Mouse (Mus musculus): ENCODE data around the gene Mapt. TPM values are rescaled to one million over a fixed set of nuclear protein-coding genes. Genes with fewer than 3 reads are reported as not detected.

Gene Mapt
- polyA plus RNA-seq, 1 experiment from 2014 or later, result 1,059 TPM

DNA sequence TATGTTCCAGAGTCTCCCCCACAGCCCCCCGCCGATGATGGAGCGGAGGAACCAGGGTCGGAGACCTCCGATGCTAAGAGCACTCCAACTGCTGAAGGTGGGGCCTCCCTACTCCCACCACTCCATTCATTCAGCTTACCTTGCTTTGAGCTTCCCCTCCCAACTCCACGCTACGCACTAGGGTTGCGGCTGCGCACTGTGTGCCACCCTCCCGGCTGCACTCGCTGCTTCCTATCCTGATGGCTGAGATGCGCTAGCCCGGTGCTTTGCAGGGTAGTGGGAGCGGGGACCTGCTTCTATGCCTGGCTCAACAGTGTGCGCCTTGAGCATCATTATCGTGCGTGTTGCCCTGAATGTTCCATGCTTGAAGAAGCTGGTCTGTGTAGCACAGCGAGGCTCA, 55.9 kb downstream of the Mapt start:
- Histone ChIP-seq H3K4me3 (no peak overlapping the region), H3K4me1 (replicated peaks) (peaks cover 11% of the 10 kb centered on the region; the same call in 1 of the 2 replicates), H3K9me3 (no peaks in the 10 kb centered on the region), H3K4me2 (no peak overlapping the region), H3K27me3 (no peaks in the 10 kb centered on the region), H3K27ac (replicated peaks) (no peak overlapping the region), H3K36me3 (peaks cover 52% of the 10 kb centered on the region), H3K9ac (no peak overlapping the region)
- no peak for ATAC-seq (ENCODE audit: low FRiP score, low read depth)
- WGBS, result 92% methylated on average over 18 of the region's 18 CpGs

DNA sequence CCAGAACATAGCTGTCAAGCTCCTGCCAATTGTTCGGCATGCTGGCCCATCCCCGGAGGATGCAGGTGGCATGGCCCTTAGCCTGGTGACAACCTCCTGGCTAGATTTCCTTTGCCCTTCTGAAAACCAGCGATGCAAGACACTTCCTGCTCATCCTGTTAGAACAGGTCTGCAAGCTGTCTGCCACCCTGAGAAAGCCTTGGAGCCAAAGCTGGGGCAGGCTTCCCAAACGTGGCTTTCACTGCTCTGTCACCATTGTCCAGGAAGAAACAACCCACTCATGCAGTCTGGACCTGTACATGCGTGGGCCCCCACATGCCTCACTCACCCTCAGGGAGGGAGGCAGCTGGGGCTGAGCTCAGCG, 57.6 kb downstream of the Mapt start:
- 0 out of 2 replicates have a peak overlapping the region, but pooled peaks have one; percentile 62 for H3K27ac ChIP-seq (replicated peaks)
- 54% methylated on average over 6 of the region's 6 CpGs for WGBS
- no peak overlapping the region for H3K9ac ChIP-seq
- H3K36me3 ChIP-seq, result peaks cover 50% of the 10 kb centered on the region
- no peak for ATAC-seq (ENCODE audit: low FRiP score, low read depth)
- H3K4me2 ChIP-seq, result no peak overlapping the region
- H3K27me3 ChIP-seq, result no peaks in the 10 kb centered on the region
- no peak overlapping the region for H3K4me3 ChIP-seq
- no peaks in the 10 kb centered on the region for H3K9me3 ChIP-seq
- peaks cover 11% of the 10 kb centered on the region; the same call in 1 of the 2 replicates for H3K4me1 ChIP-seq (replicated peaks)

GRCm38 (mm10) chr11:104289199-104290031, 58.2 kb downstream of the Mapt start:
- H3K9ac ChIP-seq, result no peak overlapping the region

DNA sequence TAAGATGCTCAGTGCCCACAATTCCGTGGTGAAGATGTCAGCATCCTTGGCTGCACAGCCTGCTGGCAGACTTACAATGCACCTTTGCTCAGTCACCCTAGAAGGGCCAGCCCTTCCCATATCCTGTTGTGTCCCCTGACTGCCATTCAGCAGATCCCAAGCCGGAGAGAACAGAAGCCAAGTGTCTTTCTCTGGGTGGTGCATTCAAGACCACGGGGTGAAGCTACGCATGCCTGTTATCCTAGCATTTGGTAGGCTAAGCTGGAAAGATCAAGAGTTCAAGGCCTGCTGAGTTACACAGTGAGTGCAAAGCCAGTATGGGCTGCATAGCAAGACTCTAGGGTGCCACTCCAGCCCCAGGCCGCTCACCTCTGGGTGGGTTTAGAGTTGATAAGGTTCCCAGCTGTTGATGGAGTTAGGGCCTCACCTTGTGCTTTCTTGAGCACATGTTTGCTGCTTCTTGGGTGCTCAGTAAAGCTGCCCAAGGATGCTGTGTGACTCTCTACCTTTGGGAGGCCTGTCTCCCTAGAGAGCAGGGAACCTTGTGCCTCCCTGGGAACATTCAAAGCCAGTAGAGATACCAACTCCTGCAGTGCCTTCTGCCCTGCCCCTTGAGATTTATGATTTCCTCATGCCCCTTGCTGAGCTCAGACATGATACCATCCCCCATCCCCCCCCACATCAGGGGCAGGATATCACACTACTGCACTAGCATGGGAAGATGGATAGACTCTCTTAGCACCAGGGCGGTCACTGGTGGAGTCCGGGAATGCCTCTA, 61.4 kb downstream of the Mapt start:
- Histone ChIP-seq H3K36me3 (peaks cover 41% of the 10 kb centered on the region), H3K9me3 (no peaks in the 10 kb centered on the region), H3K27me3 (no peaks in the 10 kb centered on the region), H3K27ac (replicated peaks) (no peak overlapping the region), H3K4me2 (no peak overlapping the region), H3K9ac (no peak overlapping the region), H3K4me1 (replicated peaks) (peaks cover 11% of the 10 kb centered on the region; the same call in 1 of the 2 replicates), H3K4me3 (no peak overlapping the region)
- 89% methylated on average over 7 of the region's 7 CpGs for WGBS
- ATAC-seq (ENCODE audit: low FRiP score, low read depth), result no peak

More at GRCm38 (mm10) chr11:104289199-104290031, 58.2 kb downstream of the Mapt start:
- 22% methylated on average over 13 of the region's 13 CpGs for WGBS
- H3K4me2 ChIP-seq, result no peak overlapping the region
- no peak overlapping the region for H3K4me3 ChIP-seq
- H3K9me3 ChIP-seq, result no peaks in the 10 kb centered on the region
- peaks cover 49% of the 10 kb centered on the region for H3K36me3 ChIP-seq
- H3K27me3 ChIP-seq, result no peaks in the 10 kb centered on the region
- peaks cover 11% of the 10 kb centered on the region; the same call in 1 of the 2 replicates for H3K4me1 ChIP-seq (replicated peaks)
- peak; percentile 32; the same call in 1 of the 2 replicates for ATAC-seq (ENCODE audit: low FRiP score, low read depth)
- H3K27ac ChIP-seq (replicated peaks), result peak overlapping the region; percentile 62

- Histone ChIP-seq H3K27ac (replicated peaks) (no peak overlapping the region), H3K9me3 (no peaks in the 10 kb centered on the region), H3K4me2 (no peak overlapping the region), H3K36me3 (peaks cover 43% of the 10 kb centered on the region; the same call in 1 of the 2 replicates), H3K27me3 (no peaks in the 10 kb centered on the region), H3K4me1 (replicated peaks) (peaks cover 11% of the 10 kb centered on the region; the same call in 1 of the 2 replicates), H3K4me3 (no peak overlapping the region), H3K9ac (no peak overlapping the region)
- WGBS, result 85% methylated on average over 9 of the region's 9 CpGs
- ATAC-seq (ENCODE audit: low FRiP score, low read depth), result no peak
Observed at GRCm38 (mm10) chr11:104293241-104293640, 62.1 kb downstream of the Mapt start.

DNA sequence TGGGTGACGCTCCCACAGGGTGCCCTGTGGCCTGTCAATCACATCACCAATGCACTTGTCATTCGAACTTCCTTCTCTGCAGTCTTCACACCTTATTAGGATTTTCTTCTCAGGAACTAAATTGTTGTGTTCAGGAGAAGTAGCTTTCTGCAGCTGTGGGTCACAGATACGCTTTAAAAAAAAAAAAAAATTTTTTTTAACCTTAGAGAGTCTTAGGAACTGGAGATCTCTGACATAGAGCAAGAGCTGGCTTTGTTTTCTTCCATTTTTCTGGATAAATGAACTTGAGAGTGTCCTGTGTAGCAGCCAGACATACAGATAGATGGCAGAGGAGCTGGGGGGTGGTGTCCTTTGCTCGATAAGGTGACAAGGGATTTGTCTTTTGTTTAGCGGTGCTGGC, 64.0 kb downstream of the Mapt start:
- Histone ChIP-seq H3K36me3 (peaks cover 52% of the 10 kb centered on the region), H3K4me1 (replicated peaks) (no peaks in the 10 kb centered on the region), H3K4me3 (no peak overlapping the region), H3K4me2 (no peak overlapping the region), H3K27ac (replicated peaks) (no peak overlapping the region), H3K27me3 (no peaks in the 10 kb centered on the region), H3K9me3 (no peaks in the 10 kb centered on the region), H3K9ac (no peak overlapping the region)
- no peak for ATAC-seq (ENCODE audit: low FRiP score, low read depth)
- WGBS, result 58% methylated on average over 5 of the region's 5 CpGs

- 46% methylated on average over 6 of the region's 6 CpGs for WGBS
- ATAC-seq (ENCODE audit: low FRiP score, low read depth), result no peak
- Histone ChIP-seq H3K27me3 (no peaks in the 10 kb centered on the region), H3K4me1 (replicated peaks) (no peaks in the 10 kb centered on the region), H3K4me3 (no peak overlapping the region), H3K4me2 (no peak overlapping the region), H3K9me3 (no peaks in the 10 kb centered on the region), H3K9ac (no peak overlapping the region), H3K36me3 (peaks cover 52% of the 10 kb centered on the region), H3K27ac (replicated peaks) (no peak overlapping the region)
Observed at GRCm38 (mm10) chr11:104295656-104296055, 64.5 kb downstream of the Mapt start.

DNA sequence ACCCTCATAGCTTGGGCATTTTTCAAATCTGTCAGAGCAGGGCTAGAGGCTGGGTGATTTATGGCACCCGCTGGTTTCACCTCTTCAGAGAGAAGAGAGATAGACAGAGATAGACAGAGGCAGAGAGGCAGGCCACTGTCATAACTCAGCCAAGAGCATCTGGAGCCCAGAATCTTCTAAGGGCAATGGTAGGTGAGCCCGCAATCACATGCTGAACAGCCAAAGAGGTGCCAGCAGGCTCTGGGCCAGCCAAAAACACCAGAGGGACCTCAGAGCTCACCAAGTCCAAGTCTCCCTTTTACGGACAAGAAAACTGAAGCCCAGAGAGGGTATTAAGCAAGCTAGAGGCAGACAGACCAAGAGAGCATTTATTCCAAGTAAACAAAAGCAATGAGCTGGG, 66.5 kb downstream of the Mapt start:
- Histone ChIP-seq H3K4me1 (replicated peaks) (peaks cover 6% of the 10 kb centered on the region; the same call in 1 of the 2 replicates), H3K9ac (no peak overlapping the region), H3K36me3 (peaks cover 47% of the 10 kb centered on the region), H3K4me3 (no peak overlapping the region), H3K4me2 (no peak overlapping the region), H3K27ac (replicated peaks) (no peak overlapping the region), H3K27me3 (no peaks in the 10 kb centered on the region), H3K9me3 (no peaks in the 10 kb centered on the region)
- WGBS, result 76% methylated on average over 3 of the region's 3 CpGs
- ATAC-seq (ENCODE audit: low FRiP score, low read depth), result no peak

GRCm38 (mm10) chr11:104302628-104303027, 71.4 kb downstream of the Mapt start:
- ATAC-seq (ENCODE audit: low FRiP score, low read depth), result no peak
- 46% methylated on average over 12 of the region's 12 CpGs for whole genome bisulfite sequencing
- Histone ChIP-seq H3K4me3 (no peak overlapping the region), H3K27ac (replicated peaks) (0 out of 2 replicates have a peak overlapping the region, but pooled peaks have one; percentile 32), H3K4me2 (no peak overlapping the region), H3K36me3 (peaks cover 45% of the 10 kb centered on the region), H3K9me3 (no peaks in the 10 kb centered on the region), H3K27me3 (no peaks in the 10 kb centered on the region), H3K9ac (no peak overlapping the region), H3K4me1 (replicated peaks) (peaks cover 7% of the 10 kb centered on the region)

DNA sequence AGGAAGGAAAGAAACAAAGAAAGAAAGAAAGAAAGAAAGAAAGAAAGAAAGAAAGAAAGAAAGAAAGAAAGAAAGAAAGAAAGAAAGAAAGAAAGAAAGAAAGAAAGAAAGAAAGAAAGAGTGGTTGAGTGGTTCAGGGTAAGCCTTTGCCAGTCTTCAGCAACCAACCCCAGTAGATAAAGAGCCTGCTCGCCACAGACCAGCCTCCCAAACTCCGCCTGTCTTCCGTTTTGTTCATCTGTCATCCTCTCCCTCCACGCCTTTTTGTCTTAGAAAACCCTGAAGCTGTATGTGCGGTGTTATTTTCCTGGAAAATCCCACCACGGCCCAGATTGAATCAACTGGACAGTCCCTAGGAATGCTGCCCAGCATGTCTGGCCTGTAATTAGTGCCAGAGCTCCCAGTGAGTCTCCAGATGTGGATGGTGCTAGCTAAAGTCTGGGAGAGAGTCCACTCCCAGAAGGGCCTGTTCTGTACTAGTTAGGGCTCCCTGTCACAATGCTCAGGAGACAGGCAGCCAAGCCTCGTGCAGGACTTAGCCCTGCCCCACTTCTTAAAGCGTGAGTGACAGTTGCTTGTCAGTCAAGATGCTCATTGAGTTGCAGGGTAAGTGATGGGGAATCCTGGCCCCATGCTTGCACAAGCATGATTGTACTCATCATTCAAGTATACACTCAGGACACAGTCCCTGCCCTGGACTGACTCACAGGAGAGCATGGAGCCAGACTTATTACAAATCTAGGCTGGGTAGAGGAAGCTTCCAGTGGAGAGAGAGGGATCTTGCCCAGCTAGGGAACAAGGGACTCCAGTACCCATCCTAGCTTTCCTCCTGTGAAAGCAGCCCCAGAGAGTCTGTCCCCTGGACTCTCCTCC, 72.1 kb downstream of the Mapt start:
- Histone ChIP-seq H3K4me3 (no peak overlapping the region), H3K36me3 (peaks cover 47% of the 10 kb centered on the region), H3K27me3 (no peaks in the 10 kb centered on the region), H3K27ac (replicated peaks) (0 out of 2 replicates have a peak overlapping the region, but pooled peaks have one; percentile 23), H3K4me1 (replicated peaks) (peaks cover 7% of the 10 kb centered on the region), H3K9me3 (no peaks in the 10 kb centered on the region), H3K9ac (no peak overlapping the region), H3K4me2 (no peak overlapping the region)
- no peak for ATAC-seq (ENCODE audit: low FRiP score, low read depth)
- WGBS, result 66% methylated on average over 8 of the region's 8 CpGs

- Histone ChIP-seq H3K9ac (no peak overlapping the region), H3K27me3 (no peaks in the 10 kb centered on the region), H3K9me3 (no peaks in the 10 kb centered on the region), H3K4me1 (replicated peaks) (peaks cover 7% of the 10 kb centered on the region), H3K4me3 (no peak overlapping the region), H3K4me2 (no peak overlapping the region), H3K36me3 (peaks cover 44% of the 10 kb centered on the region), H3K27ac (replicated peaks) (no peak overlapping the region)
- ATAC-seq (ENCODE audit: low FRiP score, low read depth), result no peak
- 94% methylated on average over 7 of the region's 7 CpGs for WGBS
Observed at GRCm38 (mm10) chr11:104305711-104306110, 74.5 kb downstream of the Mapt start.

All from hindbrain, embryonic 15.5 days (tissue).